Mouse (Mus musculus) hindbrain, embryonic 10.5 days (tissue): ENCODE data around the gene Nr2f2. TPM values are rescaled to one million over a fixed set of nuclear protein-coding genes. Genes with fewer than 3 reads are reported as not detected.
A peak's percentile ranks its signal among the peaks of the same experiment; 100 is the strongest.

Experiments used
- DNase-seq: peaks from one replicate; pipeline ENCODE4 v3.0.0-alpha.2; 2017; ENCODE audit warnings: low spot score
- H3K27ac ChIP-seq: fragments of 300-500 bp; sonication (generic); 2 replicates; pipeline ENCODE4 v1.5.1; 2016; ENCODE audit warnings: mild to moderate bottlenecking, moderate library complexity
- H3K27me3 ChIP-seq: fragments of 300-500 bp; sonication (generic); 2 replicates; pipeline ENCODE4 v1.6.1; 2016; ENCODE audit warnings: mild to moderate bottlenecking; ENCODE audit not compliant: poor library complexity, insufficient read depth, severe bottlenecking
- H3K36me3 ChIP-seq: fragments of 300-500 bp; sonication (generic); 2 replicates; pipeline ENCODE4 v1.6.1; 2016; ENCODE audit warnings: mild to moderate bottlenecking, moderate library complexity
- H3K4me1 ChIP-seq: fragments of 300-500 bp; sonication (generic); replicated peaks from 2 replicates; pipeline ENCODE4 v1.6.1; 2016; ENCODE audit warnings: mild to moderate bottlenecking
- H3K4me3 ChIP-seq: fragments of 300-500 bp; sonication (generic); 2 replicates; pipeline ENCODE4 v1.5.1; 2016; ENCODE audit warnings: mild to moderate bottlenecking, moderate library complexity
- H3K9me3 ChIP-seq: fragments of 300-500 bp; sonication (generic); 2 replicates; pipeline ENCODE4 v1.6.1; 2016; ENCODE audit warnings: mild to moderate bottlenecking, moderate library complexity
- WGBS: fragments of 180-500 bp; shearing (Covaris S2); methylation state at CpG from one replicate; pipeline ENCODE4 v1.1.7; 2016; 5-methylcytosine and 5-hydroxymethylcytosine counted together
- polyA plus RNA-seq: library from polyadenylated mRNA; unstranded; fragments of >200 nt; fragmentation: Nextera tagmentation; extraction: Ambion mirVana; gene quantifications from 2 replicates; pipeline ENCODE4 v1.2.1, GENCODE M21; 2016

Gene Nr2f2
- polyA plus RNA-seq, 1 experiment from 2014 or later = 83.4 TPM

DNA sequence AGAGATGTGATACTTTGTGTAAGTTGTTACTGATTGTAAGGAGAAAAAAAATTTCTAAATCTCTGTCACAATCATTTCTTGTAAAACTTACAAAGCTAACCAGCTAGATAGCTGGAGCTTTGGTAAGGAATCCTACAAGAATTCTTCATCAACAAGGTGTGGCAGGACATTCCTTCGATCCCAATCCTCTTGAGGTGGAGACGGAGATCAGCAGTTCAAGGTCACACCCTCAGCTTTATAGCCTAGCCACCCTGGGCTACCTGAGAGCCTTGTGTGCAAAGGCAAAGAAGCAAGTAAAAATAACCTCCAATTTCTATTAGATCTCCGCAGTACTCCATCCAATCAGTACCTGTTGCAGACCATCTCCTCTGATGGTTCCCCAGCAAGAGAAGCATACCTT is 13.7 kb upstream of the Nr2f2 start:
- Histone ChIP-seq H3K4me3 (no peak overlapping the region), H3K36me3 (no peaks in the 10 kb centered on the region), H3K27me3 (peaks cover 9% of the 10 kb centered on the region; the same call in 1 of the 2 replicates), H3K4me1 (peaks cover 22% of the 10 kb centered on the region), H3K27ac (no peak overlapping the region), H3K9me3 (no peaks in the 10 kb centered on the region)
- no peak for DNase-seq
- WGBS = 92% methylated on average over 3 of the region's 3 CpGs

DNA sequence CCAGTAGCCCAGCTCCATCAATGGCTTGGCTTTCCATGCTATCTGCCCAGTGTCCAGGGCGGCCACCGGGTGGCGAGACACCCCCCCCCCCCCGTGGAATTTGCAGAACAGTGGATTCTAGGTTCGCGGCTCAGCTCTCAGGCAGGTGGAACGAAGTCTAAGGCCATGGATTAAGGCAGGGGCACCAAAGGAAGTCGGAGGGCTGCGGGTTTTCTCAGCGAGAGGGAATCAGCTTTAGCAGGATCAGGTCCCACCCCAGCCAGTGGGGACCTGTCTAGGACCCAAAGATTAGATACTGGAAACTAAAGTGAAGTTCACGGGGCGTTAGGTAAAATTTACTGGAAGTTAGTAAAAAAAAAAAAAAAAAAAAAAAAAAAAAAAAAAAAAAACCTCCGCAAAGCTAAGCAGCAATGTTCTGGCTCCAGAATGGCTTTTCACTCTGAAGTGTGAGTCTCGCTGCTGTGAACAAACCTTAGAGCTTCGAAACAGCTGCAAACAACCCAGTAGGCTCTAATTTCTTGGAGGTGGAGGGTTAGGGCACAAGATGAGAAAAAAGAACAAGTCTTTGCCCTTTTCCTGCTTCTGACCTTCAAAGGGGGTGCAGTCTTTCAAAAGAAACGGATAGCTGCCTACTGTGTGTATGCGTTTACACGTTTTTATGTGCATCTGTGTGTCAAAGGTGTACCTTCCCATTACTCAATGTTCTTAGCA is 4.2 kb upstream of the Nr2f2 start:
- H3K36me3 ChIP-seq = no peaks in the 10 kb centered on the region
- H3K4me1 ChIP-seq = peaks cover 70% of the 10 kb centered on the region
- peak overlapping the region; percentile 67 for H3K4me3 ChIP-seq
- peak overlapping the region; percentile 99 for H3K27ac ChIP-seq
- no peaks in the 10 kb centered on the region for H3K9me3 ChIP-seq
- no peak for DNase-seq
- WGBS = 3% methylated on average over 18 of the region's 18 CpGs
- peaks cover 66% of the 10 kb centered on the region for H3K27me3 ChIP-seq

DNA sequence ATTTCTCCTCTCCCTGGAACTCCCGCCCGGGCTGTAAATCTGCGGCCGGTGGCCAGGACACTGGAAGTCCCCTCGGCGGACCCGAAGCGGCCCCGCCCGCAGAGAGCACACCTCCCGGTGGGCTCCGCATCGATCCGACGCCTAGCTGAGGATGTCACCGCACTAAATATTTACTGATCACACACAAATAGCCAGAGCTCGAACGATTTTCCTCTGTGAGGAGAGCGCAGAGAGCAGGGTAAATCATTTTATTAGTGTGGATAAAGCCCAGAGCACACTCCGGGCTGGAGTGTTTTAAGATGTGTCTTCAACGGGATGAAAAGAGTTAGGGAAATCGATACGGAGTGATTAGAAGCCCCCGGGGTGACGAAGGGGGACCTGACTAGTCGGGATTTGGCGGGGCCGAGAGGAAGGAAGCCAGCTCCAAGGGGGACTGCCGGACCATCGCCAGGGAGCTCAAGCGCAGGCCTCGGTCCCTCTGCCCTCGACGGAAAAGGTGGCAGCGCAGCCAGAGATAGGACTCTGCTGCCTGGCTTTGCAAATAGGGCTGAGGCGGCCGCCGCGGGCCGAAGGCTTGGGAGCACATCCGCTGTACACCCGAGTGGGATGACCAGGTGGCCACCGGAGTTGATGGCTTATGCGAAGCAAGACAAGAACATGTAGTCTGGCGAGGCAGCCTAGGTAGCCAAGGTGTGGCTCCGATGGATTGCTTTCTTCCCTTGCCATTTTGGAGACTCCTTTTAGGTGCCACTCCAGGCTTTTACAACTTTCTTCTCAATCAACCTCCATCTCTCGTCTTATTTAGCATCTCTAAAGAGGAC is 3.4 kb upstream of the Nr2f2 start:
- H3K4me3 ChIP-seq = peak overlapping the region; percentile 67
- no peaks in the 10 kb centered on the region for H3K9me3 ChIP-seq
- H3K36me3 ChIP-seq = no peaks in the 10 kb centered on the region
- H3K4me1 ChIP-seq = peaks cover 67% of the 10 kb centered on the region
- WGBS = under 1% methylated on average over 47 of the region's 47 CpGs
- H3K27ac ChIP-seq = peak overlapping the region; percentile 99
- H3K27me3 ChIP-seq = peaks cover 70% of the 10 kb centered on the region
- DNase-seq = peak; percentile 68

DNA sequence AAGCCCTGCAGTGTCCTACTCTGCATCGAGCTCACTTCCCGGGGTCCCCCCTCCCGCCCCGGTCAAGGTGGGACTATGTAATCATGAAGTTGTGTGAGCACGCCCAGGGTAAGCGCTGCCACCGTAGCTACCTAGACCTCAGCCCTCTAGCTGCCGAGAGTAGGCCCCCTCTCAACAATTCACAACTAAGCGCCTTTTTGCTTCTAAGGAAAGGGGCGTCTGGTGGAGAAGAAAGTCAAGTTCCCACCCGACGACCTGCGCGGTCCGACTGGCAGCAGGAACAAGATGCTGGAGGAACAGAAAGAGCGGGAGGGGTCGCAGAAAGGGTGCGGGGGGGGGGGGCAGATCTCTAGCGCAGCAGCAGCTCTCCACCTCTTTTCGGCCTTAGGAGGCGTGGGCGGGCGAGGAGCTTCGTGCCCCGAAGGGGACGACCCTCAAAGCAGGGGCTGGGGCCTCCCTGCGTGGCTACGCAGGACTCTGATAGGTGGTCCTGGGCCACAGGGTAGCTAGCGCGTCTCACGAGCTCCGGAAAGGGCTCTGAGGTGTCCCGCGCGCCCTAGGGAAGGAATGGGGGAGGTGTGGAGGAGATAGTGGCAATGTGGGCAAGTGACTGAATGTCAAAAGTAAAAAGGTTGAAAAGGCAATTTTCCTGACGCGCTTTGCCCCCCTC is 2.7 kb upstream of the Nr2f2 start:
- WGBS = under 1% methylated on average over 37 of the region's 37 CpGs
- no peaks in the 10 kb centered on the region for H3K9me3 ChIP-seq
- H3K4me3 ChIP-seq = peak overlapping the region; percentile 67
- peak; percentile 78 for DNase-seq
- no peaks in the 10 kb centered on the region for H3K36me3 ChIP-seq
- peaks cover 70% of the 10 kb centered on the region for H3K27me3 ChIP-seq
- peaks cover 66% of the 10 kb centered on the region for H3K4me1 ChIP-seq
- H3K27ac ChIP-seq = peak overlapping the region; percentile 99

DNA sequence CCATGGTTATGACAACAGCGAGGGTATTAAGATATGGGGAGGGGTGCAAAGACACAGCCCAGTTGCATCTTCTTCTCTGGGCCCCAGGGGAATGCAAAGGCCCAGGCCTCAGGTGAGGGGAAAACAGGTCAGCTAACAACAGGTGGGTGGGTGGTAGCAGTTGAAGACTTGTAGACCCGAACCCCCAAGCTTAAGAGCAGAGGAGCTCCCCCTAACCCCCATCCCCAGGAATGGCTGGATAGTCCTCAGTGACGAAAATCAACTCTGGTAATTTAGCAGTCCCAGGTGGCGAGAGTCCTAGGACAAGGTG is 2.2 kb upstream of the Nr2f2 start:
- Histone ChIP-seq H3K4me1 (peaks cover 66% of the 10 kb centered on the region), H3K36me3 (no peaks in the 10 kb centered on the region), H3K27ac (peak overlapping the region; percentile 99), H3K9me3 (no peaks in the 10 kb centered on the region), H3K4me3 (peak overlapping the region; percentile 67), H3K27me3 (peaks cover 70% of the 10 kb centered on the region)
- DNase-seq = no peak
- 6% methylated on average over 4 of the region's 4 CpGs for WGBS

DNA sequence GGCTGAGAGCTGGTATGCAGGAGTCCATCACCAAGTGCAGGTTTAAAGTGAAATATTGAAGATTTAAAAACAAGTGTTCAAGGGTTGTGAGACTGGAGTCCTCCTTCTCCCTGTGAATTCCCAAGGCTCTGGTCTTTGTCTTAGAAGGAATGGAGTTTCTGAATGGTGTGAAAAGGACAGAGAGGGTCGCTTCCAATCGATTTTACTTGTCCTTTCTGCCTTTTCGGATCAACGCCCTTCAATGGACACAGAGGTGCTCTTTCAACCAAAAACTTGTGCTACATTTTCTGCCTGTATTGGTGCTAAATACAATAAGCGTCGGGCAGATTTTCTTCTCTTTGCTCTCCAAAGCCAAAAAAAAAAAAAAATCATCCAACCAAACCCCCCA is 1.7 kb upstream of the Nr2f2 start:
- no peaks in the 10 kb centered on the region for H3K9me3 ChIP-seq
- 9% methylated on average over 6 of the region's 6 CpGs for WGBS
- peaks cover 70% of the 10 kb centered on the region for H3K27me3 ChIP-seq
- H3K36me3 ChIP-seq = no peaks in the 10 kb centered on the region
- DNase-seq = peak; percentile 40
- H3K4me3 ChIP-seq = peak overlapping the region; percentile 67
- H3K27ac ChIP-seq = peak overlapping the region; percentile 99
- H3K4me1 ChIP-seq = peaks cover 66% of the 10 kb centered on the region

DNA sequence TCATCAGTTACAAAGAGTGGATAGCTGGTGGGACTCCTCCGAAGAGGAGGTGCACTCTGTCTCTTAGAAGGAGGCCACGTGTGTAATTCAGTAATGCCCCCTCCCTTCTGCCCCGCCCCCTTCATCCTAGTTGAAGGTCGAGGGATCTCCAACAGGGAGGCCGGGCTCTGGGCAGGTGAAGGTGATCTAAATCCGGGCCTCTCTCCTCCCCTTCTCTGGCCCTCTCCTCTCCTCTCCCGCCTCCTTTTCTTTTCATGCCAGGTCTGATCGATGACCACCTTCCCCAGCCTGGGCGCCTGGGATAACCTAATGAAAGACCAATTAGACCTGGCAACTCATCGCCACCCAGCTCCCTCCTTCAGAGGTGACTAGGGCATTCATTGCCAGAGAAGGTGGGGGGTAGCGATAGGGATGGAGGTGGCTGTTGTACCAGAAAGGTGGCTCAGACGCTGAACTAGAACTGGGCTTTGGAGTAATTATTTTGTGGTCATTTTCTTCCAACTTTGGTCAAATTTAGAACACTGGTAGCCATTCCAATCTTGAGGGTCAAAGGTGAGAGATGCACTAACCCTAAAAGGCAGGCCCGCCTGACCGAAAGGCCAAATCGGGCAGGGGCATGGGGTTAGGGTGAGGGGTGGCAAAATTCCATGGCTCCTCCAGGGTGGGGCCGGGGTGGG is 1.2 kb upstream of the Nr2f2 start:
- DNase-seq = peak; percentile 47
- Histone ChIP-seq H3K27me3 (peaks cover 67% of the 10 kb centered on the region), H3K9me3 (no peaks in the 10 kb centered on the region), H3K4me1 (peaks cover 68% of the 10 kb centered on the region), H3K27ac (peak overlapping the region; percentile 99), H3K4me3 (peak overlapping the region; percentile 67), H3K36me3 (no peaks in the 10 kb centered on the region)
- 3% methylated on average over 16 of the region's 16 CpGs for WGBS

DNA sequence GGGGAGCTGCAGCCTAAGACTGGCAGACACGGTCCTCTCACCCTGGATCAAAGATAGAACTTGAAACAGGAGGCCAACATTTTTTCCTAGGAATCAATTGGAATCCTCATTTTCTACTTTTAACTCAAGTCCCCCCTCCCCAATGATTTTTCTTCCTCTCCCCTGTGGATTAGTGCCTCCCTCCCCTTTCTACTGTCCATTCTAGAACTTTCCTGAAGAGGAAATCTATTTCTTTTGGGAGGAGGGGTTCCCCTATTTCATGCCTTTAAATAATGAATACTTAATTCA is 217 bp upstream of the Nr2f2 start:
- Histone ChIP-seq H3K27me3 (peaks cover 58% of the 10 kb centered on the region), H3K4me3 (peak overlapping the region; percentile 67), H3K36me3 (no peaks in the 10 kb centered on the region), H3K27ac (peak overlapping the region; percentile 99), H3K9me3 (no peaks in the 10 kb centered on the region), H3K4me1 (peaks cover 68% of the 10 kb centered on the region)
- 0% methylated on average over 1 of the region's 1 CpGs for WGBS
- DNase-seq = no peak

DNA sequence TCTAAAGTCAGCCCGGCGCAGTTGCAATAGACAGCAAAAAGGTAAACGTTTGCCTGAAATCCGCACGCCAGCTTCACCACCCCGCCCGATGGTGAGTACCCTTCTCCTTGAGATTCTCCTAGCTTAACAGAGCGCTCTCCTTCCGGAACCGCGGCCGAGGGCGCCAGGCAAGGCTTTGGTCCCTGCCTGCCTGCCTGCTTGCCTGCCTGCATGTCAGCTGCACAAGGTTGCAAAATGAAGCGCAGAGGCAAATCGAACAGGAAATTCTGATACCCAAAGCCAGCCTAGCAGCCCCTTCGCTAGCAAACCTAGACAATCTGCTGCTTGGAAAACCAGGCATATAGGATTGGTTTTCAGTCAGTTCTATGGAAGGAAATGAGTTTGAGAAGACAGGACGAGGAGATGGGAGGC is 1.1 kb downstream of the Nr2f2 start:
- peak; percentile 75 for DNase-seq
- Histone ChIP-seq H3K9me3 (no peaks in the 10 kb centered on the region), H3K27me3 (peaks cover 47% of the 10 kb centered on the region), H3K36me3 (no peaks in the 10 kb centered on the region), H3K27ac (peak overlapping the region; percentile 99), H3K4me1 (peaks cover 57% of the 10 kb centered on the region), H3K4me3 (peak overlapping the region; percentile 67)
- WGBS = under 1% methylated on average over 17 of the region's 17 CpGs

DNA sequence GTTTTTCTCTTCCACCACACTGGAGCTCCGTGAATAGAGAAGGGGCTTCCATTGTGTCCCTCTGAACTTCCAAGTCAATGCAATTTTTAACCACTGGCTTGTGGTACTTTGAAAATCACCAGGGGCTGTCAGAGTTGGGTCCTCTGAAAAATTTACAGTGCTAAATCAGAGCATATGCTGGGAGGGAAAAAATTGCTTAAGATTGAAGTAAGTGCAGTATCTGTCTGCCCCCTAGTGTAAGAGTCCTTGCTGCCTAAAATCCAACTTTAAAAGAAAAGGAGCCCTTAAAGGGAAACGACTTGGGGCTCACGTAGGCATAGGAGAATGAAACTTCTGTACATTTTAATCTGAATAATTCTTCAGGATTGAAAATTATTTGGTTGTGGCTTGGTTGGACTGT is 1.7 kb downstream of the Nr2f2 start:
- WGBS = 0% methylated on average over 3 of the region's 3 CpGs
- peak overlapping the region; percentile 99 for H3K27ac ChIP-seq
- peaks cover 53% of the 10 kb centered on the region for H3K4me1 ChIP-seq
- H3K4me3 ChIP-seq = peak overlapping the region; percentile 67
- peak; percentile 56 for DNase-seq
- H3K36me3 ChIP-seq = peaks cover 6% of the 10 kb centered on the region
- H3K9me3 ChIP-seq = no peaks in the 10 kb centered on the region
- peaks cover 41% of the 10 kb centered on the region for H3K27me3 ChIP-seq

DNA sequence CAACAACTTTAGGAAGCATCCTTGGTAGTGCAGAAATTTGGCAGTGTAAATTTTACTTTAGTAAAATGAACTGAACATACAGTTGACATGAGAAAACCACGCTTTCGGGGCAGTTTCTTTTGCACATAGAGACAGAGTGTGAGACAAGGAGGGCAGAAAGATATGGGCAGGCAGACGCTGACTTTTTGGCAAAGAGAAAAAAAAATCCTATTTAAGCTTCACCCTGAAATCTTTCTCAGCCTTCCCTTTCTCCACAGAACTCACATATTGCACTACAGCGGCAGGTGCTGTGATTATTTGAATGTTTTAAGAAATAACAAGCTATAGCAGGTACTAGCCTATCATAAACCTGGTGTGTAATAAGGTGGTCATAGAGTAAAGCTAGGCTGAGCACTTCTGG is 3.2 kb downstream of the Nr2f2 start:
- peaks cover 26% of the 10 kb centered on the region for H3K27me3 ChIP-seq
- H3K27ac ChIP-seq = peak overlapping the region; percentile 99
- peak overlapping the region; percentile 93 for H3K4me3 ChIP-seq
- peaks cover 18% of the 10 kb centered on the region for H3K36me3 ChIP-seq
- H3K4me1 ChIP-seq = peaks cover 38% of the 10 kb centered on the region
- no peaks in the 10 kb centered on the region for H3K9me3 ChIP-seq
- no peak for DNase-seq
- WGBS = 10% methylated on average over 4 of the region's 4 CpGs

DNA sequence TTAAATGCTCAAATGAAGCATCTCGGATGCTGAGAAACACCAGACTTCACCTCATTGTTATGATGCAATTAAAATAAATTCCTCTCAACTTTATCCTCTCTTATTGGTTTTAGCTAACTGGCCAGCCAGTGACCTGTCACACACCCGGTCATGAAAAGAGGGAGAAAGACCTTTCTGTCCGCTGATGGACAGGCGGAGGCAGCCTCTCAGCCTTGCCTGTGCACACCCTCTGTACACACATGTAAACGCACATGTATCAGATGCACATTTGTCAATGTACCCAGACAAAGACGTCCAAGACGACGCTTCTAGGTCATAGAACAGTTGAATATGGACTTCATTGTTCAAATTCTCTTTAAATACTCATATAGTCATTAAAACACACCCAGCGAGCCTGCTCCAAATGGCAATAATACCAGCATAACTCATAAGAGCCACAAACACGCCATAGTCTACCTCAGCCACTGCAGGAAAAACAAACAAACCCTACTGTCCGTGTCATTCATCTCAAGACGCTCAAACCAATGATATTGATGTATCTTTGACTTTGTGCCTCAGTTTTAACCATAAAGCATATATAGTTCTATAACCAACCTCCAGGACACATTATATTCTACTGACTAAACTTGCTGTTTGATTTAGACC is 3.9 kb downstream of the Nr2f2 start:
- WGBS = 1% methylated on average over 12 of the region's 12 CpGs
- peaks cover 24% of the 10 kb centered on the region for H3K27me3 ChIP-seq
- peak overlapping the region; percentile 99 for H3K27ac ChIP-seq
- no peaks in the 10 kb centered on the region for H3K9me3 ChIP-seq
- DNase-seq = peak; percentile 52
- peak overlapping the region; percentile 93 for H3K4me3 ChIP-seq
- H3K4me1 ChIP-seq = peaks cover 36% of the 10 kb centered on the region
- peaks cover 25% of the 10 kb centered on the region for H3K36me3 ChIP-seq
